Mouse (Mus musculus) C2C12 (cell line): ENCODE results near the gene Ankrd33. TPM values are rescaled to one million over a fixed set of nuclear protein-coding genes. Genes with fewer than 3 reads are reported as not detected.

Experiments
- H3K27me3 ChIP-seq: one replicate; pipeline ENCODE4 v1.6.1; 2011; ENCODE audit not compliant: control insufficient read depth, insufficient read depth, insufficient read length
- H3K36me3 ChIP-seq: one replicate; pipeline ENCODE4 v1.6.1; 2011; ENCODE audit not compliant: control insufficient read depth, insufficient read depth
- H3K4me3 ChIP-seq: one replicate; pipeline ENCODE4 v1.5.1; 2011; ENCODE audit warnings: mild to moderate bottlenecking, control low read depth; ENCODE audit not compliant: poor library complexity, insufficient read depth, severe bottlenecking
- H3K79me2 ChIP-seq: one replicate; pipeline ENCODE4 v1.6.1; 2011; ENCODE audit not compliant: control insufficient read depth, insufficient read depth
- H3K79me3 ChIP-seq: one replicate; pipeline ENCODE4 v1.6.1; 2011; ENCODE audit warnings: low read depth, control low read depth
- H3ac ChIP-seq: one replicate; pipeline ENCODE3; 2011; ENCODE audit warnings: low read depth; ENCODE audit not compliant: control insufficient read depth, insufficient read length
- CEBPB ChIP-seq: IDR thresholded peaks from one replicate; pipeline ENCODE4 v1.6.1; 2011; ENCODE audit warnings: low read depth, mild to moderate bottlenecking, control low read depth, moderate library complexity
- CTCF ChIP-seq: IDR thresholded peaks from one replicate; pipeline ENCODE4 v1.5.1; 2011; ENCODE audit not compliant: control insufficient read depth, insufficient read depth, insufficient read length
- FOSL1 ChIP-seq: IDR thresholded peaks from one replicate; pipeline ENCODE4 v1.8.0; 2011; ENCODE audit warnings: mild to moderate bottlenecking, low read length; ENCODE audit not compliant: poor library complexity, insufficient read depth, severe bottlenecking
- MAX ChIP-seq: IDR thresholded peaks from one replicate; pipeline ENCODE4 v1.6.1; 2011; ENCODE audit warnings: mild to moderate bottlenecking, control low read depth
- MYOD1 ChIP-seq: IDR thresholded peaks from one replicate; pipeline ENCODE4 v1.6.1; 2011; ENCODE audit warnings: low read depth; ENCODE audit not compliant: control insufficient read depth, insufficient read length
- MYOG ChIP-seq: IDR thresholded peaks from one replicate; pipeline ENCODE4 v1.6.1; 2011; ENCODE audit not compliant: control insufficient read depth, insufficient read length; ENCODE audit errors: extremely low read depth
- USF1 ChIP-seq: IDR thresholded peaks from one replicate; pipeline ENCODE4 v1.6.1; 2011; ENCODE audit warnings: low read depth, mild to moderate bottlenecking, control low read depth, moderate library complexity
- polyA plus RNA-seq: library from polyadenylated mRNA; unstranded; fragments of >200 nt; fragmentation: generic; extraction: Trizol; gene quantifications from one replicate; pipeline ENCODE4 v1.2.1, GENCODE M21; 2012; ENCODE audit warnings: missing spikeins

Ankrd33 gene
- polyA plus RNA-seq, 1 experiment, result not detected

DNA sequence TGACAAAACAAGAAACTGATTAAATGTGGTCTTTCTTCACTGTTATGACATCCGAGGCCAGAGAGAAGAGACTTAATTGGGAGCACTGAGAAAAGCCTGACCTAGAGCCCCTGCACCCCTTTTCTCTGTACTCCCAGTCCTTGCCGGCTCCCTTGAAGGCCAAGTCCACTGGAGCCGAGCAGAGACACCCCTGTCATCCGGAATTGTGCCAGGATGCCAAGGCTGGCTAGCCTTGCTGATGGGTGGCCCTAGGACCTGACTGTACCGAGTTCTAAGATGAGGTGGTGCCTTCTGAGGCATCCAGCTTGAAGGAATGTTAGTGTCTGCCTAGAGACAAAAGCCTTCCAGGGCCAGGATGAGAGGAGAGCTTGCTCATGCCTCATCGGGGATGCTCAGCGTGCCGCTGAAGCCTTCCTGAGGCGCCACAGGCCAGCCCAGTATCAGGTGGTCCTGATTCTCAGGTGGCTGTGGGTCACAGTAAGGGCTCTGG is 35.5 kb upstream of the Ankrd33 start:
- no peak overlapping the region for H3K4me3 ChIP-seq
- H3K79me3 ChIP-seq, result no peaks in the 10 kb centered on the region
- H3K27me3 ChIP-seq, result peaks cover 85% of the 10 kb centered on the region
- H3K36me3 ChIP-seq, result no peaks in the 10 kb centered on the region
- no peak overlapping the region for H3ac ChIP-seq
- TF ChIP-seq FOSL1 (no peak), CTCF (no peak)
- no peaks in the 10 kb centered on the region for H3K79me2 ChIP-seq

DNA sequence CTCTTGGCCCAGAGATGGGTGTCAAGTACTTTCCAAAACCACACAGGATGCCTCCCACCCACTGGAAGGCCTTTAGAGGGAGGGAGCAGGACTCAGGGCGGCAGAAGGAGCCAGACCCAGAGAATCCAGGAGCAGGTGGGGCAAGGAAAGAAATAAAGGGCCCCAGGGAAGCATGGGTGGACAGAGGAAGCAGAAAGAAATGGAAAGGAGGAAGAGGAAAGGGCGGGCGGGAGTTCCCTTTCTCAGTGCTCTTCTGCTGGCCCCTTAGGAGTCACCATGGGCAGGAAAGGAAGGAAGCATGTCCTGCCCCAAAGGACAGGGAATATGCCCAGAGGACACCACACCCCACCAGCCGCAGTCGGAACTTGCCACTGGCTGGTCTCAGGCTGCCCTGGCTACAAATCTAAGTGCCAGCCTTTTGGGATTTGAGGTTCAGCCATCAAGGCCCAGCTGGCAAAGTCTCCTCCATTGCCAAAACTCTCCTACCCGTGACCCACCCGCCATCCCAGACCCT is 34.5 kb upstream of the Ankrd33 start:
- no peak overlapping the region for H3K4me3 ChIP-seq
- TF ChIP-seq MYOD1, result no peak
- H3K79me3 ChIP-seq, result no peaks in the 10 kb centered on the region
- no peak overlapping the region for H3ac ChIP-seq
- H3K79me2 ChIP-seq, result no peaks in the 10 kb centered on the region
- peaks cover 77% of the 10 kb centered on the region for H3K27me3 ChIP-seq
- H3K36me3 ChIP-seq, result no peaks in the 10 kb centered on the region

DNA sequence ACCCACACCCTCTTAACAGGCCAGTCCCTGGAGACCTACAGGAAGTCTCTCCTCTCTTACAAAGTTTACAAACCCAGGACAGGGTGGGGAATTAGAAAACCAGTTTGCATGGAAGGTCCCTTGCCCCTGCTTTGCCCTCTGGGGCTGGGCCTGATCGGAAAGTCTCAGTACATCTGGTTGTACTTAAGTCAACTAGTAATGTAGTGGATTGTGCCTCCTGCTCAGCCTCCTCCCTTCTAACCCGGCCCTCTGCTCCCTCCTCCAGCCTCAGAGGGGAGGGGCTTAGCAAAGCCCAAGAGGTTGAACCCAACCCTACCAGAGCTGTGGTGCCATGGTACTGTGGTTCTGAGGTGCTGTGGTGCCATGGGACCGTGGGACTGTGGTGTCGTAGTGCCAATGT is 33.3 kb upstream of the Ankrd33 start:
- Histone ChIP-seq H3K4me3 (no peak overlapping the region), H3K79me2 (no peaks in the 10 kb centered on the region), H3K36me3 (no peaks in the 10 kb centered on the region), H3ac (no peak overlapping the region), H3K79me3 (no peaks in the 10 kb centered on the region), H3K27me3 (peaks cover 70% of the 10 kb centered on the region)
- TF ChIP-seq USF1, result no peak
- no peak for TF ChIP-seq FOSL1
- TF ChIP-seq MYOD1, result no peak
- TF ChIP-seq MYOG, result no peak
- TF ChIP-seq CTCF, result no peak
- TF ChIP-seq MAX, result no peak
- no peak for TF ChIP-seq CEBPB

DNA sequence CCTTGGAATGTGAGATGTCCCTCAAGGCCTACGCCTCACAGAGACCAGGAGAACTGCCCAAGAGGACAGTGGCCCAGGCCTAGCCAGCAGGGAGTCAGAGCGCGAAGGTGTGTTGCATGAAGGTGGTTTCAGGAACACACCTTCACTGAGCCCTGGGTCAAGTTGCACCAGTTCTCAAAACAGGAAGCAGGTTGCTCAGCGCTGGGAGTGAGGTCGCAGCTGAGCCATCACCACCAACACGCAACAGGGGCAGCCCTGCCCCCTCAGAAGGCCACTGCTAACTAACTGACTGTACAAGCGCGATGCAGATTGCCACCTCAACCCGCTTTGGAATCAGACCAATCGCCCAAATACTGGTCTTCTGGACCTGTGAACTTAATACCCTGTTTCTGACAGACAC is 31.1 kb upstream of the Ankrd33 start:
- H3K27me3 ChIP-seq, result peaks cover 48% of the 10 kb centered on the region
- no peaks in the 10 kb centered on the region for H3K79me2 ChIP-seq
- H3ac ChIP-seq, result no peak overlapping the region
- H3K79me3 ChIP-seq, result no peaks in the 10 kb centered on the region
- no peak for TF ChIP-seq USF1
- TF ChIP-seq FOSL1, result no peak
- no peak for TF ChIP-seq MAX
- no peak for TF ChIP-seq CTCF
- no peak for TF ChIP-seq MYOD1
- no peak for TF ChIP-seq MYOG
- no peak for TF ChIP-seq CEBPB
- H3K36me3 ChIP-seq, result no peaks in the 10 kb centered on the region
- no peak overlapping the region for H3K4me3 ChIP-seq

DNA sequence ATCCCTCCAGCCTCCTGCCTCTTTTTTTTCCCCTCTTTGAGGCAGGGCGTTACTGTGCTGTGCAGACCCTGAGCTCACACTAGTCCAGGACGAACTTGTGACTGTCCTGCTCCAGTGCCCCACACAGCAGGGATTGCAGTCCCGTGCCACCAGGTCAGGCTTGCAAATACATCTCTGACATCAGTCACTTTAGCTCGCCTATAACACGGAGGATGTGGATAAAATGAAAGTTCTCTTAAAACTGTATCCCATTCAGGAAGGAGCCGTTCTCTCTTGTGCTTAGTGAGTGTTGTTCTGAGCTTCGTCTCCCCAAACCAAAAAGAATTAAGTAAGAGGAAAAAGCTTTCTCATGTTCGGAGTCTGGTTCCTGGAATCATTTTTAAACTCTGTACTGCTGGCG is 29.1 kb upstream of the Ankrd33 start:
- no peak for TF ChIP-seq FOSL1
- TF ChIP-seq MYOG, result no peak
- TF ChIP-seq USF1, result no peak
- TF ChIP-seq CEBPB, result no peak
- TF ChIP-seq MAX, result no peak
- TF ChIP-seq CTCF, result no peak
- no peak for TF ChIP-seq MYOD1
- Histone ChIP-seq H3K27me3 (peaks cover 40% of the 10 kb centered on the region), H3K36me3 (no peaks in the 10 kb centered on the region), H3ac (no peak overlapping the region), H3K4me3 (no peak overlapping the region), H3K79me2 (no peaks in the 10 kb centered on the region), H3K79me3 (no peaks in the 10 kb centered on the region)

DNA sequence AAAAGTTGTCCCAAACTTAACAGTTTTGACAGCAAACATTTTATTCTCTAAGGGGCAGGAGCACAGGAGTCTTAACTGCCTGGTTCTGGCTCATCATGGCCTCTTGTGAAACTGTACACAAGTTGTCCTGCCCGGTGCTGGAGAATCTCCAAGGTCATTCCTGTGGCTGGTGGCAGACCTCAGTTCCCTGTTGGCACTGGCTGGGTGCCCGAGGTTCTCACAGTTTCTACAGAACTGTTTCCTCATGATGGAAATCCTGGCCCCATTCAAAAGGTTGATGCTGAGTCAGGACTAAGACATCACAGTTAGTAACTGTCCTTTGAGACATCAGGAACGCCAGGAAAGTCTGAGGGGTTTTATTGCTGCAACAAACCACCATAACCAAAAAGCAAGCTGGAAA is 28.6 kb upstream of the Ankrd33 start:
- H3K27me3 ChIP-seq, result peaks cover 43% of the 10 kb centered on the region
- TF ChIP-seq USF1 (no peak), CTCF (no peak), MAX (no peak), MYOD1 (no peak), MYOG (no peak), CEBPB (peak; percentile 50), FOSL1 (no peak)
- no peak overlapping the region for H3K4me3 ChIP-seq
- no peaks in the 10 kb centered on the region for H3K79me2 ChIP-seq
- H3ac ChIP-seq, result no peak overlapping the region
- H3K36me3 ChIP-seq, result no peaks in the 10 kb centered on the region
- no peaks in the 10 kb centered on the region for H3K79me3 ChIP-seq

DNA sequence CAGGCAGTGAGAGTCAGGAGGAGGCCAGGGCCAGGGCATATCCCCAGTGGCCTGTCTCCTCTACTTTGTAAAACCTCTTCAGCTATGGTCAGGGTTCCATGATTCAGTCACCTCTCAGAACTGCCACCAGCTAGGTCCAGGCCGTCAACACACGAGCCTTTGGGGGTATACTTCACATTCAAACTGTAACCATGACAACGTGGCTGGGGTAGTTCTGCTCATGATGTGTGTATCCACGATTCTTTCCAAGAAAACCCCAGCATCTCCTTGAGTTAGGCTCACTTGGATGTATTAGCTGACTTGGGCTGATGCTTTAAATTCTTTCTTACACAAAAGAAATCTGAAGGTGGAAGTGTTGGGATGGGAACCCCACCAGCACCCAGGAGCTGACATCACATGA is 27.3 kb upstream of the Ankrd33 start:
- Histone ChIP-seq H3K79me3 (no peaks in the 10 kb centered on the region), H3K27me3 (peaks cover 47% of the 10 kb centered on the region), H3K36me3 (no peaks in the 10 kb centered on the region), H3K4me3 (no peak overlapping the region), H3K79me2 (no peaks in the 10 kb centered on the region), H3ac (no peak overlapping the region)
- TF ChIP-seq CEBPB, result no peak
- TF ChIP-seq FOSL1, result no peak
- no peak for TF ChIP-seq CTCF
- no peak for TF ChIP-seq USF1
- no peak for TF ChIP-seq MYOD1
- TF ChIP-seq MYOG, result no peak
- no peak for TF ChIP-seq MAX
